Mouse (Mus musculus): ENCODE results near the gene Gng12.
A peak's percentile ranks its signal among the peaks of the same experiment; 100 is the strongest.

Gng12 gene

GRCm38 (mm10) chr6:67060057-67060456 lies 163.9 kb downstream of the Gng12 start:
- DNase-seq: no peak

GRCm38 (mm10) chr6:67069219-67069762 lies 173.1 kb downstream of the Gng12 start:
- DNase-seq: peak; percentile 20

- peak; percentile 10 for DNase-seq
These were observed 173.7 kb downstream of the Gng12 start for GRCm38 (mm10) chr6:67069800-67070315.

Data from thymus, postnatal 25 days (tissue).